9 mouse cellular contexts compared by ENCODE assay signal in genomic region chr11:120047531-120048251, GRCm38 (mm10). TPM values are rescaled to one million over a fixed set of nuclear protein-coding genes. Genes with fewer than 3 reads are reported as not detected.
DNase-seq lines count a peak whose midpoint lies in the region; ATAC-seq and TF ChIP-seq lines count a peak whose summit lies in the region.
"Had no signal": no experiment of that assay in that cellular context is flagged by ENCODE, and none has a peak within 500 bp of the region (broad histone marks: within the 10 kb centered on the region; RNA-seq: fewer than 3 reads in every experiment).

No protein-coding gene starts in this region.

- no peak for TF ChIP-seq CTCF in heart, adult 2 months (IDR thresholded peaks at IDR 0.05)
- no peak for TF ChIP-seq CTCF in E14TG2a.4 (conservative IDR thresholded peaks at IDR 0.05; ENCODE audit: low read length)

- peaks cover 9% of the 10 kb centered on the region for H3K27me3 ChIP-seq in heart, adult 2 months (ENCODE audit: control insufficient read depth, insufficient read depth, low read length)
- peaks cover 50% of the 10 kb centered on the region for H3K27me3 ChIP-seq in E14TG2a.4 (ENCODE audit: insufficient read depth, low read length)
- H3K27me3 ChIP-seq in forebrain, embryonic 11.5 days (ENCODE audit: control insufficient read depth, insufficient read depth, low read length), result peaks cover 14% of the 10 kb centered on the region
- peaks cover 66% of the 10 kb centered on the region for H3K27me3 ChIP-seq in liver, embryonic 12.5 days (replicated peaks)

- no peaks in the 10 kb centered on the region for H3K79me2 ChIP-seq in heart, adult 2 months (replicated peaks; ENCODE audit: control insufficient read depth, insufficient read depth, low read length)

- peak overlapping the region; percentile 97 for H3K4me2 ChIP-seq in forebrain, embryonic 11.5 days (ENCODE audit: low read depth, low read length, severe bottlenecking)
- peak overlapping the region; percentile 68 for H3K4me2 ChIP-seq in liver, embryonic 12.5 days

- peaks cover 4% of the 10 kb centered on the region; the same call in 1 of the 2 replicates for H3K9me3 ChIP-seq in E14TG2a.4 (ENCODE audit: low read length)
- no peaks in the 10 kb centered on the region for H3K9me3 ChIP-seq in forebrain, embryonic 11.5 days (ENCODE audit: control insufficient read depth, low read length)
- H3K9me3 ChIP-seq in liver, embryonic 12.5 days (replicated peaks), result no peaks in the 10 kb centered on the region

- TF ChIP-seq EP300 in heart, adult 2 months (IDR thresholded peaks at IDR 0.05; ENCODE audit: insufficient read depth, low read depth, low read length), result no peak

- no peak for TF ChIP-seq POLR2A in heart, adult 2 months (IDR thresholded peaks at IDR 0.05; ENCODE audit: insufficient read depth, low read depth, low read length)

- intact Hi-C loops in heart, adult 2 months (cut with DNase I), result no loop called here
- intact Hi-C loops in left cerebral cortex, postnatal 4 days (cut with DNase I), result no loop called here

- peaks cover 6% of the 10 kb centered on the region for H3K4me1 ChIP-seq in heart, adult 2 months (ENCODE audit: control insufficient read depth, insufficient read depth, low read length)
- peaks cover 35% of the 10 kb centered on the region for H3K4me1 ChIP-seq in E14TG2a.4 (replicated peaks; ENCODE audit: low read depth, low read length)
- peaks cover 18% of the 10 kb centered on the region for H3K4me1 ChIP-seq in forebrain, embryonic 11.5 days (replicated peaks; ENCODE audit: control insufficient read depth, insufficient read depth, low read length)
- no peaks in the 10 kb centered on the region for H3K4me1 ChIP-seq in liver, embryonic 12.5 days

- H3K27ac ChIP-seq in heart, adult 2 months, result no peak overlapping the region
- no peak overlapping the region for H3K27ac ChIP-seq in forebrain, embryonic 11.5 days (ENCODE audit: low read depth, low read length)
- no peak overlapping the region for H3K27ac ChIP-seq in liver, embryonic 12.5 days

- WGBS in heart, adult 2 months, result 36% methylated on average over 23 of the region's 23 CpGs
- WGBS in forebrain, embryonic 11.5 days, result 7% methylated on average over 23 of the region's 23 CpGs
- WGBS in liver, embryonic 12.5 days (ENCODE audit: insufficient replicate concordance), result 22% methylated on average over 23 of the region's 23 CpGs

- H3K9ac ChIP-seq in heart, adult 2 months (ENCODE audit: low read depth, low read length), result peak overlapping the region; percentile 41; the same call in 1 of the 2 replicates
- H3K9ac ChIP-seq in forebrain, embryonic 11.5 days (ENCODE audit: low read length), result peak overlapping the region; percentile 87
- H3K9ac ChIP-seq in liver, embryonic 12.5 days, result no peak overlapping the region

- no peaks in the 10 kb centered on the region for H3K36me3 ChIP-seq in heart, adult 2 months (ENCODE audit: control insufficient read depth, insufficient read depth, low read length)
- H3K36me3 ChIP-seq in E14TG2a.4 (ENCODE audit: insufficient read depth, low read length), result no peaks in the 10 kb centered on the region
- H3K36me3 ChIP-seq in forebrain, embryonic 11.5 days (ENCODE audit: control insufficient read depth, insufficient read depth, low read length), result no peaks in the 10 kb centered on the region
- no peaks in the 10 kb centered on the region for H3K36me3 ChIP-seq in liver, embryonic 12.5 days

- ATAC-seq in forebrain, embryonic 11.5 days (replicated peaks; ENCODE audit: low FRiP score), result peak; percentile 49; the same call in 1 of the 2 replicates
- ATAC-seq in liver, embryonic 12.5 days, result no peak

- DNase-seq in heart, adult 2 months, result no peak
- no peak for DNase-seq in heart, adult 8-10 months (ENCODE audit: low spot score)
- DNase-seq in forebrain, embryonic 11.5 days (ENCODE audit: low spot score), result no peak
- DNase-seq in testis, postnatal 14 days (ENCODE audit: low spot score), result no peak
- DNase-seq in left cerebral cortex, postnatal 4 days, result no peak
- DNase-seq in frontal cortex, postnatal 25 days (ENCODE audit: low spot score in 2 of 2), result no peak
- DNase-seq: thymus, adult 18-20 months had no signal

- H3K4me3 ChIP-seq in heart, adult 2 months, result no peak overlapping the region
- H3K4me3 ChIP-seq in E14TG2a.4 (replicated peaks; ENCODE audit: low read length), result peak overlapping the region; percentile 77
- peak overlapping the region; percentile 64 for H3K4me3 ChIP-seq in forebrain, embryonic 11.5 days (ENCODE audit: low read depth, low read length)
- no peak overlapping the region; the same call in 1 of the 2 replicates for H3K4me3 ChIP-seq in liver, embryonic 12.5 days

RNA-seq across cellular contexts. Expression of gene Aatk, which starts 0.7 kb away (rescaled TPM):
- 1 to 10 TPM; 3.6 to 4.7 TPM for total RNA-seq in heart, adult 2 months (2021)
- 10.3 and 12.1 TPM in 2 replicates for polyA plus RNA-seq in heart, adult 2 months (2012; rRNA removed)
- 1 to 10 TPM; 3.1 to 6.2 (median 4.7) TPM for total RNA-seq in heart, adult 8-10 months (2022)
- polyA plus RNA-seq in forebrain, embryonic 11.5 days (2014; fragmentation: Nextera tagmentation; extraction: Ambion mirVana), result 2.8 and 3.5 TPM in 2 replicates
- polyA plus RNA-seq in liver, embryonic 12.5 days (2016; fragmentation: Nextera tagmentation; extraction: Ambion mirVana), result 0.37 and 0.49 TPM in 2 replicates
- 100 to 1,000 TPM; 111 to 114 TPM for total RNA-seq in left cerebral cortex, postnatal 4 days (2021)

RNA-seq across cellular contexts. Expression of gene Cep131, which starts 38.9 kb away (rescaled TPM):
- 10 to 100 TPM in 1 of 2 experiments, 1 to 10 TPM in 1; 9.3 to 10.7 TPM for total RNA-seq in heart, adult 2 months (2021)
- 3.7 and 6.5 TPM in 2 replicates for polyA plus RNA-seq in heart, adult 2 months (2012; rRNA removed)
- 10 to 100 TPM in 3 of 4 experiments, 1 to 10 TPM in 1; 8.9 to 16.0 (median 11.7) TPM for total RNA-seq in heart, adult 8-10 months (2022)
- polyA plus RNA-seq in forebrain, embryonic 11.5 days (2014; fragmentation: Nextera tagmentation; extraction: Ambion mirVana), result 50.1 and 51.9 TPM in 2 replicates
- polyA plus RNA-seq in liver, embryonic 12.5 days (2016; fragmentation: Nextera tagmentation; extraction: Ambion mirVana), result 10.5 and 11.4 TPM in 2 replicates
- 10 to 100 TPM; 49.8 to 53.8 TPM for total RNA-seq in left cerebral cortex, postnatal 4 days (2021)

RNA-seq across cellular contexts. Expression of gene Tepsin, which starts 50.8 kb away (rescaled TPM):
- total RNA-seq in heart, adult 2 months (2021), result 1 to 10 TPM; 6.1 to 6.3 TPM
- polyA plus RNA-seq in heart, adult 2 months (2012; rRNA removed), result 19.1 and 22.8 TPM in 2 replicates
- 1 to 10 TPM; 4.8 to 7.0 (median 6.9) TPM for total RNA-seq in heart, adult 8-10 months (2022)
- 22.0 and 24.8 TPM in 2 replicates for polyA plus RNA-seq in forebrain, embryonic 11.5 days (2014; fragmentation: Nextera tagmentation; extraction: Ambion mirVana)
- 9.3 and 11.3 TPM in 2 replicates for polyA plus RNA-seq in liver, embryonic 12.5 days (2016; fragmentation: Nextera tagmentation; extraction: Ambion mirVana)
- 10 to 100 TPM; 18.9 to 19.5 TPM for total RNA-seq in left cerebral cortex, postnatal 4 days (2021)

RNA-seq across cellular contexts. Expression of gene Ndufaf8, which starts 51.0 kb away (rescaled TPM):
- total RNA-seq in heart, adult 2 months (2021), result 10 to 100 TPM; 82.7 to 93.9 TPM
- 35.5 and 51.0 TPM in 2 replicates for polyA plus RNA-seq in heart, adult 2 months (2012; rRNA removed)
- 100 to 1,000 TPM in 1 of 4 experiments, 10 to 100 TPM in 3; 68.5 to 103 (median 82.8) TPM for total RNA-seq in heart, adult 8-10 months (2022)
- polyA plus RNA-seq in forebrain, embryonic 11.5 days (2014; fragmentation: Nextera tagmentation; extraction: Ambion mirVana), result 65.2 and 69.9 TPM in 2 replicates
- polyA plus RNA-seq in liver, embryonic 12.5 days (2016; fragmentation: Nextera tagmentation; extraction: Ambion mirVana), result 64.4 and 68.1 TPM in 2 replicates
- total RNA-seq in left cerebral cortex, postnatal 4 days (2021), result 10 to 100 TPM; 27.9 to 29.6 TPM

Comparison
In these comparisons a context has a peak if more than half of its experiments do, and no peak if none do; other contexts are left out.
1. H3K4me3 ChIP-seq: peak in E14TG2a.4 (single experiment) and forebrain, embryonic 11.5 days (single experiment); none in heart, adult 2 months (single experiment) and liver, embryonic 12.5 days (single experiment).
2. RNA of gene Aatk, which starts 0.7 kb away (total RNA-seq): 111 to 114 TPM in left cerebral cortex, postnatal 4 days; 3.1 to 6.2 TPM in heart, adult 8-10 months and 3.6 to 4.7 TPM in heart, adult 2 months; every median in the first group is over 10 times any median in the second.